Mouse (Mus musculus) kidney, embryonic 14.5 days (tissue): ENCODE results near the gene Chaf1b. TPM values are rescaled to one million over a fixed set of nuclear protein-coding genes. Genes with fewer than 3 reads are reported as not detected.

ENCODE experiments used
- ATAC-seq: fragments of 200-750 bp; cut with Nextera tagmentation; 2 replicates; pipeline ENCODE4 v1.8.0; 2017; ENCODE audit warnings: moderate number of reproducible peaks, mild to moderate bottlenecking, moderate TSS enrichment, moderate library complexity; ENCODE audit not compliant: low FRiP score, low TSS enrichment
- H3K27ac ChIP-seq: fragments of 300-500 bp; sonication (generic); 2 replicates; pipeline ENCODE4 v1.5.1; 2014; ENCODE audit warnings: low read depth, mild to moderate bottlenecking, low read length, moderate library complexity, mixed read lengths
- H3K27me3 ChIP-seq: fragments of 300-500 bp; sonication (generic); 2 replicates; pipeline ENCODE4 v1.6.1; 2014; ENCODE audit warnings: mild to moderate bottlenecking, low read length; ENCODE audit not compliant: control insufficient read depth, insufficient read depth
- H3K36me3 ChIP-seq: fragments of 300-500 bp; sonication (generic); 2 replicates; pipeline ENCODE4 v1.6.1; 2014; ENCODE audit warnings: low read length, mixed read lengths; ENCODE audit not compliant: control insufficient read depth, insufficient read depth
- H3K4me1 ChIP-seq: fragments of 300-500 bp; sonication (generic); 2 replicates; pipeline ENCODE4 v1.6.1; 2014; ENCODE audit warnings: low read length, mixed read lengths; ENCODE audit not compliant: control insufficient read depth, insufficient read depth
- H3K4me2 ChIP-seq: fragments of 300-500 bp; sonication (generic); replicated peaks from 2 replicates; pipeline ENCODE4 v1.6.1; 2014; ENCODE audit warnings: low read depth, mild to moderate bottlenecking, low read length
- H3K4me3 ChIP-seq: fragments of 300-500 bp; sonication (generic); 2 replicates; pipeline ENCODE4 v1.5.1; 2014; ENCODE audit warnings: mild to moderate bottlenecking, low read length
- H3K9ac ChIP-seq: fragments of 300-500 bp; sonication (generic); 2 replicates; pipeline ENCODE4 v1.6.1; 2014; ENCODE audit warnings: low read depth, mild to moderate bottlenecking, low read length, moderate library complexity
- H3K9me3 ChIP-seq: fragments of 300-500 bp; sonication (generic); 2 replicates; pipeline ENCODE4 v1.6.1; 2016; ENCODE audit warnings: low read length; ENCODE audit not compliant: control insufficient read depth
- WGBS: fragments of 180-500 bp; shearing (Covaris S2); extraction: QIAGEN DNeasy Blood & Tissue Kit; methylation state at CpG from one replicate; pipeline ENCODE4 v1.1.7; 2014; 5-methylcytosine and 5-hydroxymethylcytosine counted together
- polyA plus RNA-seq: library from polyadenylated mRNA; unstranded; fragments of >200 nt; fragmentation: Nextera tagmentation; extraction: Ambion mirVana; gene quantifications from 2 replicates; pipeline ENCODE4 v1.2.1, GENCODE M21; 2014

The Chaf1b gene
- polyA plus RNA-seq, 1 experiment from 2014 or later: 91.6 TPM

DNA sequence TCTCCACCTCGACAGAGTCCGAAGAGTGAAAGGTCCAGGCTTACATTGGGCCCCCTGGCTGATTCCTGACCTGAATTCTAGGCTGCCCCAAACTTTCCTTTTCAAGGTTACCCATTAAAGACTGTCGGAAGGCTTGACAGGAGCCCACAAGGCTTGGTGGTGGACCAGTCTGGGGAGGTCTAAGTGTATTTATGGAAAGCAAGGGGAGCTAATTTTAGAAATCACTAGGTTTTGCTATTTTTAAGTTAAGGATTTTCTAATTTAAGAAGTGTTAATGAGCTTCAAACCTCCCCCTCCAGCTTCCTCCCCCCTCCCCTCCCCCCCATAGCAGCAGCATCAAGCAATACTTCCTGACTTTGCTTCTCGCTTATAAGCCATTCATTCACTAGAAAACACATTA lies 37.0 kb downstream of the Chaf1b start:
- WGBS: 71% methylated on average over 4 of the region's 4 CpGs
- no peaks in the 10 kb centered on the region for H3K27me3 ChIP-seq
- H3K36me3 ChIP-seq: no peaks in the 10 kb centered on the region
- H3K4me2 ChIP-seq: no peak overlapping the region
- H3K27ac ChIP-seq: no peak overlapping the region
- no peaks in the 10 kb centered on the region for H3K9me3 ChIP-seq
- H3K9ac ChIP-seq: no peak overlapping the region
- no peak overlapping the region for H3K4me3 ChIP-seq
- no peaks in the 10 kb centered on the region for H3K4me1 ChIP-seq
- no peak for ATAC-seq

DNA sequence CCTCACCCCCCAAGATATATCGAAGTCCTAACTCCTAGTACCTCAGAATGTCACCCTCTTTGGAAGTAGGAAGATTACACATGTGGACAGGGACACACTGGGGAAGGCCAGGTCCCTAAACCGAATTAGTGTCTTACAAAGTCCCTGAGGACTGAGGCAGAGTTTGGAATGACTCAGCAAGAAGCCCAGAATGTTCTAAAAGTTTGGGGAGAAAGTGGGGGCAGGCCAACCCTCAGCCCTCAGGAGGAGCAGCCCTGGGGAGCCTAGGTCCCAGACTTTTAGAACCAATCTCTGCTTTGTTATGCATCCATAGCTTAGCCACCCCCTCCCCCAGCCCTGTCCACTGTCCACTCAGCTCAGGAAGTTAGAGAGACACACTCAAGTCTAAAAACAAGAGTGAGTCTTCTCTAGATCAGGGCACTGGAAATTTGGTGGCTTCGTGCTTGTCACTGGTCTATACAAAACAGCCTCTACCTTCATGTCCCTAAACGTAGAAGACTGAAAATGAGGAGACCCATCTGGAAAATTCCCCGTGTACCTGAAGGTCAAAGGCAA lies 39.2 kb downstream of the Chaf1b start:
- Histone ChIP-seq H3K9ac (no peak overlapping the region), H3K9me3 (no peaks in the 10 kb centered on the region), H3K27ac (no peak overlapping the region), H3K27me3 (no peaks in the 10 kb centered on the region), H3K4me2 (no peak overlapping the region), H3K36me3 (no peaks in the 10 kb centered on the region), H3K4me3 (no peak overlapping the region), H3K4me1 (no peaks in the 10 kb centered on the region)
- WGBS: 76% methylated on average over 5 of the region's 5 CpGs
- ATAC-seq: no peak

DNA sequence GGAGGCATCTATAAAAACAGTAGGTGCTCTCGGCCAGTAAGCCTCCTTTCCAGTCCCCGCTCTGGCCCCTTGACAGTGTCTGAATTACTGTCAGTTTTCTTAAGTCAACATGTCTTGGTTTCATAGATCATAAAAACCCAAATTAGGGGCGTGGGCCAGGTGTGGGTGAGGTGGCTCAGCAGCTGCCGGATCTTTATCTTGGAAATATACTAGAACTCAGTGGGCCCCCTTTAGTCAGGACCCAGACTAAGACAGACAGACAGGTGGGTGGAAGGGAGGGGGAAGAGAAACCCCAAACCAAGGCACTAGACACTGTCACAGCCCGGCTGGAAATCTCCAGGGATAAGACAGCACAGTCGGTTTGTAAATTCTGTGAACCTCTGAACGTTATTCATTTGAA lies 40.1 kb downstream of the Chaf1b start:
- Histone ChIP-seq H3K27ac (no peak overlapping the region), H3K9me3 (no peaks in the 10 kb centered on the region), H3K4me3 (no peak overlapping the region), H3K9ac (no peak overlapping the region), H3K4me2 (no peak overlapping the region), H3K4me1 (no peaks in the 10 kb centered on the region), H3K36me3 (no peaks in the 10 kb centered on the region), H3K27me3 (no peaks in the 10 kb centered on the region)
- WGBS: 52% methylated on average over 7 of the region's 7 CpGs
- no peak for ATAC-seq

DNA sequence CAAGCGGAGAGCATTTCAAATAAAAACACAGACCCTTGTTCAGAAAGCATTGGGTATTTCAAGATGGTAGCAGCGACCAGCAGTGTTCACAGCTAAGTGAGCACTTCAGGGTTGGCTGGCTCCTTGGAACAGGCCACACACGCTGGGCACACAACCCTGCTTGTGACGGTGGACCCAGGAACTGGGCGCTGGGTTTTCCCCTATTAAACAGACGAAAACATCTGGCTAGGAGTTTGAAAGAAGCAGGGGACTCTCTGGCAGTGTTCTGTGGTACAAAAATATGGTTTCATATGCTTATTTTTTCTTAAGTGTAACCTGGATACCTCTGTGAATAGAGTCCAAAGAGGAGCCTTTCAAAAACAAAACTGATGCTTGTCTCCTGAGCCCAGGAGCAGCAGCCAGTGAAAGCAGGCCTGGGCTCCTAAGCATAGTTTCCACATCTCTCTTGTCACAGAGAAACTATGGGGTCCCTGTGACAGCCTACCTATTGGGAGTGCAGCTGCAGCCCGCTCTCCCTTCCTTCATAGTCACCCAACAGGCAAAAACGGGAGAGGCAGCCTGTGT lies 42.1 kb downstream of the Chaf1b start:
- Histone ChIP-seq H3K9ac (no peak overlapping the region), H3K27ac (no peak overlapping the region), H3K27me3 (no peaks in the 10 kb centered on the region), H3K36me3 (no peaks in the 10 kb centered on the region), H3K4me3 (no peak overlapping the region), H3K4me1 (no peaks in the 10 kb centered on the region), H3K4me2 (no peak overlapping the region), H3K9me3 (no peaks in the 10 kb centered on the region)
- 64% methylated on average over 8 of the region's 8 CpGs for WGBS
- no peak for ATAC-seq

DNA sequence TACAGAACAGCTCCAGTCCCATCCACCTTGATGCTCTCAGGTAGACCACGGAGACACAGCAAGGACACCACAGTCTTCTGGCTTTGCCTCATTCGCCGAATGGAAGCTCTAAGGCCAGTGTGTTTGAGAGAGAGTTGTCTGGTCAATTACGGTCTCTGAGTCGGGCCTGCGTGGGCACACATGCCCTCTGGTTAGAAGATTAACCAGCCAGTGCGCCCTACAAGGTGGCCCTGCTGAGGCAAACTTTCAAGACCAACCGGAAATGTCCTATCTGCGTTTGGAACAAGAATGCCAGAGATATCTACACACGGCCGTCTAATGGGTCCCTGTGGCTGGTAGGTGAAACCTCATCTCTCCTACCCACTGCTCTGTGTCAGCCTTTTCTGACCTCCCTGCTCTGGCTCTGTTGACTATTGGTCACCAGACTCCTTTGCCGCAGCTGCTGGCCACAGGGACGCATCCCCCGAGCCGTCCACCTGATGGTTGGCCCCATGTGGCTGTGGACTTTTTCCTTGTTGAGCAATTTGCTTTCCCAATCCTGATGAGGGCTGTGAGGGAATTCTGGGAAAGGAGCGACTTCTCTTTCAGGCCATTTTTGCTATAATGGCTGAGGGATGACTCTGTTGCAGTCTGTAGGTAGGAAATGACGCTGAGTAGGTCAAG lies 45.8 kb downstream of the Chaf1b start:
- Histone ChIP-seq H3K4me2 (no peak overlapping the region), H3K4me1 (no peaks in the 10 kb centered on the region), H3K27ac (no peak overlapping the region), H3K27me3 (peaks cover 13% of the 10 kb centered on the region; the same call in 1 of the 2 replicates), H3K9me3 (no peaks in the 10 kb centered on the region), H3K36me3 (no peaks in the 10 kb centered on the region), H3K4me3 (no peak overlapping the region), H3K9ac (no peak overlapping the region)
- ATAC-seq: no peak
- 68% methylated on average over 17 of the region's 17 CpGs for WGBS

DNA sequence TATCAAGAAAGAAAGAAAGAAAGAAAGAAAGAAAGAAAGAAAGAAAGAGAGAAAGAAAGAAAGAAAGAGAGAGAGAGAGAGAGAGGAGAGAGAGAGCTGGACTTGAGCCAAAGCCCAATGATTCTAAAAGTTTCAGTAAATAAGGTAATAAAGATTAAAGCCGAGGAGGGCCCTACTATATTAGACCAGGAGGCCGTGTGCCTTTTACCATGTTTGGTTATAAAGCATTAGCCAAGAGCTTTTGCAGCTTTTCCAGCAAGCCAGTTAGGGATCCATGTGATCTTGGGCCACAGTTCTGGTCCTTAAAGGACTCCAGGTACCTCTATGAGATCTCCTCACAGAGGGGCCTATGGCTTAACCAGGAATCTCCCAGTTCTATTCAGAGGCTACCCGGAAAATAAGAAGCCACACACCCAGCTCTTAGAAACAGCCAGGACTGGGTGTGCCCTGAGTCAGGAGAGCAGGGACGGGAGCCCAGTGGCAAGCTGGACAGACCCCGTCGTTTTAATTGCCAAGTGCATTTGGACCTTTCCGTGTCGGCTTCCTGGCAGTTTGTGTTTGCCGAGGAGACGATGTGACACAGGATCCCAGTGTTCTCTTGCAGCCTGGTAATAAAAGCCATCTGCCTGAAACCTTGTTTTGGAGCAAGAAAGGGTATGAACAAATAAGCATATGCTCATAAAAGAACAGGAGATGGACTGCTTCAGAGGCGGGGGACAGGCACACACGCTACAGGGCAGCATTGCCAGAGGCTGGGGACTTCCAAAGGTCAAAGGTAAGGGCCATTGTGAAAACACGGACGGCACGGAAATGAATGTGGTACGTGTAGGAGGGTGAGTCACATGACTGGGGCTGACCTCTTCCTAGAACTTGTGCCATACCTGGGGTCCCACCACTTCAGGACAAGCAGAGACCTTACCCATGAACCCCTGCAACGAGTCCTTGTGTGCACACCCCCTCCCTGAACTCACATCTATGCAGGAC lies 48.8 kb downstream of the Chaf1b start:
- WGBS: 21% methylated on average over 17 of the region's 17 CpGs
- Histone ChIP-seq H3K4me3 (no peak overlapping the region), H3K4me2 (no peak overlapping the region), H3K27me3 (peaks cover 36% of the 10 kb centered on the region; the same call in 1 of the 2 replicates), H3K27ac (no peak overlapping the region), H3K9me3 (no peaks in the 10 kb centered on the region), H3K4me1 (peaks cover 7% of the 10 kb centered on the region; the same call in 1 of the 2 replicates), H3K36me3 (no peaks in the 10 kb centered on the region), H3K9ac (no peak overlapping the region)
- no peak for ATAC-seq

DNA sequence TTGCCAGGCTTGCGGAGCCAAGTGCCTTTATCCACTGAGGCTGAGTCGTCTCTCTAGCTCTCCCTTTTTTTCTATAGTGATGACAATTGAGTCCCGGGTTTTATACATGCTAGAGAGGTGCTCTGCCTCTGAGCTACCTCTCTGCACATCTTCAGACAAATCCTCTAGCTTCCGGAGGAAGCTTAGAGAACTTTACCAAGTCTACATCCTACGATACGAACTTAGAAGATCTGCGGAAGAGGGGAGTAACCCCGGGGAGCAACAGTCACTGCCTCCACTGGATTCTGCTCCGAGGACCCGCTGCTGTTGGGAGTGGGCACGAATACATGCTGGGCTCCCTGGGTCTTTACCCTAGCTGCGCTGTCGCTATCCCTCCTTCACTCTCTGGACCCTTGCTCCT lies 50.9 kb downstream of the Chaf1b start:
- Histone ChIP-seq H3K4me2 (peak overlapping the region; percentile 15; the same call in 1 of the 2 replicates), H3K4me1 (peaks cover 7% of the 10 kb centered on the region; the same call in 1 of the 2 replicates), H3K9ac (no peak overlapping the region), H3K27ac (no peak overlapping the region), H3K9me3 (no peaks in the 10 kb centered on the region), H3K36me3 (no peaks in the 10 kb centered on the region), H3K27me3 (peaks cover 36% of the 10 kb centered on the region; the same call in 1 of the 2 replicates), H3K4me3 (no peak overlapping the region)
- 21% methylated on average over 13 of the region's 13 CpGs for WGBS
- ATAC-seq: no peak

DNA sequence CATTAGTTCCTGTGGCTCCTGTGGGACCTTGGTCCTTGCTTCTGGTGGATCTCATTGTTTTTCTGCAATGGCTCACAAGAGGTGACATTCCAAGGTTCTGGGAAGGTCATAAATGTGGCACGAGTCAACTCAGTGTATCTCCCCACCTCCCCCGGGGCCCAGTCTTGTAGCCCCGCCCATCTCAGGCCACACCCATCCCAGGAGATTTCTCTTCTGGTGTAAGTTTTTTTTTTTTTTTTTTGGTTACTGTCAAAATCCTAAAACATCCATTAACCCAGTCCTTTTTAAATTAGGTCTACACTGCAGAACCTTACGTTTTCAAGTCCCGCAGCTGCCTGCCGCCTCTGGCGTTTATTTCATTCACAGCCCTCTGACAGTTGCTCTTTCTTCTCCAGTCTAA lies 51.3 kb downstream of the Chaf1b start:
- Histone ChIP-seq H3K36me3 (no peaks in the 10 kb centered on the region), H3K9ac (no peak overlapping the region), H3K9me3 (no peaks in the 10 kb centered on the region), H3K4me1 (peaks cover 7% of the 10 kb centered on the region; the same call in 1 of the 2 replicates), H3K4me2 (peak overlapping the region; percentile 15; the same call in 1 of the 2 replicates), H3K27me3 (peaks cover 36% of the 10 kb centered on the region; the same call in 1 of the 2 replicates), H3K4me3 (no peak overlapping the region), H3K27ac (no peak overlapping the region)
- WGBS: 17% methylated on average over 7 of the region's 7 CpGs
- ATAC-seq: no peak
